Mouse (Mus musculus) cortical plate, adult 2 months (tissue): ENCODE results near the gene Prrt4. TPM values are rescaled to one million over a fixed set of nuclear protein-coding genes. Genes with fewer than 3 reads are reported as not detected.
A peak's percentile ranks its signal among the peaks of the same experiment; 100 is the strongest.

ENCODE experiments used
- H3K27ac ChIP-seq: fragments of 200-500 bp; 2 replicates; pipeline ENCODE4 v1.5.1; 2012; ENCODE audit warnings: low read length, control low read depth, inconsistent platforms; ENCODE audit not compliant: insufficient read depth
- H3K4me1 ChIP-seq: fragments of 200-500 bp; 2 replicates; pipeline ENCODE4 v1.6.1; 2011; ENCODE audit warnings: low read length; ENCODE audit not compliant: control insufficient read depth, insufficient read depth
- H3K4me3 ChIP-seq: fragments of 200-500 bp; 2 replicates; pipeline ENCODE4 v1.5.1; 2011; ENCODE audit warnings: mild to moderate bottlenecking, low read length, control low read depth; ENCODE audit not compliant: insufficient read depth
- CTCF ChIP-seq: fragments of 200-500 bp; IDR thresholded peaks from 2 replicates; pipeline ENCODE4 v1.5.1; 2011; ENCODE audit warnings: mild to moderate bottlenecking, control low read depth, low read length; ENCODE audit not compliant: insufficient read depth; ENCODE audit errors: extremely low read depth
- POLR2A ChIP-seq: fragments of 200-500 bp; IDR thresholded peaks from 2 replicates; pipeline ENCODE4 v1.6.1; 2011; ENCODE audit warnings: mild to moderate bottlenecking, low read length, control low read depth; ENCODE audit not compliant: insufficient read depth; ENCODE audit errors: extremely low read depth
- polyA plus RNA-seq: library from polyadenylated mRNA; depleted of rRNA; stranded (reverse); fragments of >200 nt; gene quantifications from 2 replicates; pipeline ENCODE4 v1.2.3, GENCODE M21; 2012

The Prrt4 gene
- polyA plus RNA-seq, 1 experiment: 3.2 TPM

DNA sequence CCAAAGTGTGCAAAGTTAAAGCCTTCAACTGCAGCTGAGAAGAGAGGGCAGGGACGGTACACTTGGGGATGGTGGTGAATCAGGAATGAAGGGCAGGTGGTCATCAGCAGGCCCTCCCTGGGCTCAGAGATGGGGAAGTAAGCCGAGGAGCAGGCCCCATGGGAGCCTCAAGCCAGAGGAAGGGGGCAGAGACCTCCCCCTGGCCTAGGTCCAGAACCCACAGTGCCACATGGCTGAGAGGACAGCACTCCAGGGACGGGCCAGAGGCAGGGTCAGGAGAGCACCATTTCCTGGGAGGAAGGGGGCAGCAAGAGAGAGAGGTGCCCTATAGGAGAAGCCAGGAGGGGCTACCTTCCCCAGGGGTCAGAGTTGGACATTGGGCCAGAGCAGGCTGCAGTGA is 21.1 kb upstream of the Prrt4 start:
- Histone ChIP-seq H3K4me3 (no peak overlapping the region), H3K4me1 (no peaks in the 10 kb centered on the region), H3K27ac (no peak overlapping the region)
- TF ChIP-seq CTCF (no peak), POLR2A (no peak)

DNA sequence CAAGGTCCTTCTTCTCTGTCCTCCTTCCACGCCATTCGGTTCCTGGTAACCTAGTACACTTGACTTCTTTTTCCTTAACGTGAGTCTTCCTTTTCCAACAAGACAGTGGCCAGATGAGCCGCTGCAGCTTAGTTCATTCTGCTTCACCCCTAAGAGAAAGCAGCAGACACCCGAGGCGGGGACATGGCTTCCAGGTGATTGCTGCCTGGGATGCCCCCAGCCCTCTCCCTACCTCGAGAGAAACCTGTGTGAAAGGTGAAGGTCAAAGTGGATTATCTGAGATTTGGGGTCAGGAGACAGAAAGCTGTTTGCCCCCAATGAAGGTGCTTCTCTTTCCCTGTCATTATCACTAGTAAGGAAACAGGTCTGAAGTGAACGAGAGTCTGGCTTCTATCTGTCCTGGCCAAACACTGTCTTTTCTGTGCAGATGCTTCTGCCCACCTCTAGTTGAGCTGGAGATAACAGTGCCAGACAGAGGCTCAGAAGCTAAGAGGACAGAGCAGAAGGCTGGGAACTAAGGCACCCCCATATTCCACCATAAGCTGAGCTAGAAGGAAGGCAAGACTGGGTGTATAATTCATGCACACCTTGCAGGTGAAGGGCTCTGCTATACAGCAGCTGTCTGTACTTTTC is 20.0 kb upstream of the Prrt4 start:
- H3K27ac ChIP-seq: no peak overlapping the region
- no peak overlapping the region for H3K4me3 ChIP-seq
- no peak for TF ChIP-seq POLR2A
- TF ChIP-seq CTCF: no peak
- no peaks in the 10 kb centered on the region for H3K4me1 ChIP-seq

DNA sequence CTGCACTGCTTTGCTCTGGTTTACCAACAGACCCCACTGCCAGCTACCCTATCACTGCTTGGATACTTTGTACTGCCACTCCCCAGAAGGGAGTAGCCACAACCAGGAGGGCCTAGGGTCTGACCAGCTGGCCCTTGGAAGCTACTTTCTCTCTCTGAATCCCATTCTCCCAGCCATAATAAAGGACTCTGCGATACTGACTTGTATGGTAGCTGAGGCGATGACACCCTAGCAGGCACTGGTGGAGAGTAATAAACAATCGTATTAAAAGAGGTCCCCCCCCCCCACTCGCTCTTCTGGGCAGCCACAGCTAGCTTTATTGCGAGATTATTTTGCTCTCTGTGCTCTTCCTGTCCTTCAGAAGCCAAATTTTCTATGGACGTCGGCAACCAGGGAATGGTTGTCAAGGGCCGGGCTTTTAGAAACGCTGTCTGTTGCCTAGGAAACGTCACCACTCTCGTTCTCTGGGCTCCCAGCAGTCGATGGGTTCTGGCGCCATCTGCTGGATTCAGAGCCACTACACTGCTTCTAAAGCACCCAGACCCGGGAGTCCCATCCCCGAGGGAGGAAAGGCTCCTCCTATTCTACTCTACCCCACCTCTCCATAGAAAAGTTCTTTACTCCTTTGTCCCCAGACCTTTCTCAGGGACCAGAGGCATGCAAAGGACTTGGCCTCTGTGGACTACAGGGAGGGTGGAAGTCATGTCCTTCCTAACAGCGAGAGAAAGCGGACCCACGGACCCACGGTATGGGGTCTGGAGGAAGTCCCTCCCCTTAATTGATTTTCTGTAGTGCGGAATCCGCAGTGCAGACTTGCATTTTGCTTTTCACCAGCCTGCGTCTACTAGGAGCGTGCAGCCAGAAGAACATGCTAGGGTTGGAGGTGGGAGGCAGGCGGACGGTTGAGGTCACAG is 19.2 kb upstream of the Prrt4 start:
- Histone ChIP-seq H3K27ac (no peak overlapping the region), H3K4me3 (no peak overlapping the region; the same call in 1 of the 2 replicates), H3K4me1 (no peaks in the 10 kb centered on the region)
- TF ChIP-seq POLR2A: no peak
- TF ChIP-seq CTCF: peak; percentile 88

DNA sequence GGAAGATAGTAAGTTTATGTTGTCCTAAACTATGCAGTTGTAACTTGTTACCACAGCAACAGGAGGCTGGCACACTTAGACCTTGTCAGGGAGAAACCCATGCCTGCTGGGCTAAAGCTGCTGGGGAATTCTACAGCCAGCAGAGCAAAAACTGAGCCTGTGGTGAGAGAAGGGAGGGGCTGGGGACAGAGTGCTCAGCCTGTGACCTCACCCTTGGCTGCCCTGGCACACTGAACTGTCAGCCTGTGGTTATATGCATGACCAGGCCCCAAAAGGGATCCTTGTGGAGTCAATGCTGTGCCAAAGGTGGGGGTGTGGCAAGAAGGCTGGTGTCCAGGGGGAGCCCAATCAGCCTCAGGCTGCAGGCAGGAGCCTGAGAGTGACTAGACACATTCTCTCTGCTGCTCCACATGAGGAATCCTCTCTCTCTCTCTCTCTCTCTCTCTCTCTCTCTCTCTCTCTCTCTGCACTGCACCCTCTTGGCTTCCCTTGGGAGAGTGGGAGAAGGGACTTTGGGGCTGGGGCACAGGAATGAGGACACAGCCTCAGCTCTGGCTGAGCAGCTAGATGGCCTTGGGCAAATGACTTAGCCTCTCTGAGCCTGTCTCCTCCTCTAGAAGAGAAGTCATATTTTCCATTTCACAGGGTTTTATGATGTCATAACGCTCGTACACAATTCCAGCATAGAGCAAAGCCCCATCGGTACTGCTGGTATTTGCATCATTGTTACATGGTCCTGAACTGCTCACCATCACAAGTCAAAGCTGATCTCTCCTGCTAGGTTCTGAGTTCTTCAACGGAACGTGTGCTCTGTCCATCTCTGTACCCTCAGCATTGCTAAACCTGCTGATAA is 16.7 kb upstream of the Prrt4 start:
- Histone ChIP-seq H3K27ac (no peak overlapping the region), H3K4me3 (no peak overlapping the region), H3K4me1 (no peaks in the 10 kb centered on the region)
- TF ChIP-seq CTCF: no peak
- TF ChIP-seq POLR2A: no peak

DNA sequence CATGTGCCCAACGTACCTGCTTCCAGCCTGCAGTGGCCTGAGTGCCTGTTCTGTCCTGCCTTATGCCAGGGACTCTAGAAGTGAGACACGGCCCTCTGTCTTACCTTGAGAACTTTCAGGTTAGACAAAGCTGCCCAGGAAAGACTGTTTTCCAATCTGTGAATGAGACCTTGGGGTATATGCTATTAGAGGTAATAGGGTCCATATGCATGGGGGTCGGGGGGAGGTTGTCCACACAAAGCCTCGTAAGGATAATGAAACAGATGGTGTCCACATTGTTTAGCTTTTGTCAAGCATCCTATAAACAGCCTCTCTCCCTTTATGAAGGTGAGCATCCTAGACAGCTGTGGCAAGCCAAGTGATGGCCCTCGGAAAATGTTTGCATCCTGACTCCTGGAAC is 15.8 kb upstream of the Prrt4 start:
- no peaks in the 10 kb centered on the region for H3K4me1 ChIP-seq
- TF ChIP-seq CTCF: no peak
- TF ChIP-seq POLR2A: no peak
- H3K27ac ChIP-seq: no peak overlapping the region
- no peak overlapping the region for H3K4me3 ChIP-seq

DNA sequence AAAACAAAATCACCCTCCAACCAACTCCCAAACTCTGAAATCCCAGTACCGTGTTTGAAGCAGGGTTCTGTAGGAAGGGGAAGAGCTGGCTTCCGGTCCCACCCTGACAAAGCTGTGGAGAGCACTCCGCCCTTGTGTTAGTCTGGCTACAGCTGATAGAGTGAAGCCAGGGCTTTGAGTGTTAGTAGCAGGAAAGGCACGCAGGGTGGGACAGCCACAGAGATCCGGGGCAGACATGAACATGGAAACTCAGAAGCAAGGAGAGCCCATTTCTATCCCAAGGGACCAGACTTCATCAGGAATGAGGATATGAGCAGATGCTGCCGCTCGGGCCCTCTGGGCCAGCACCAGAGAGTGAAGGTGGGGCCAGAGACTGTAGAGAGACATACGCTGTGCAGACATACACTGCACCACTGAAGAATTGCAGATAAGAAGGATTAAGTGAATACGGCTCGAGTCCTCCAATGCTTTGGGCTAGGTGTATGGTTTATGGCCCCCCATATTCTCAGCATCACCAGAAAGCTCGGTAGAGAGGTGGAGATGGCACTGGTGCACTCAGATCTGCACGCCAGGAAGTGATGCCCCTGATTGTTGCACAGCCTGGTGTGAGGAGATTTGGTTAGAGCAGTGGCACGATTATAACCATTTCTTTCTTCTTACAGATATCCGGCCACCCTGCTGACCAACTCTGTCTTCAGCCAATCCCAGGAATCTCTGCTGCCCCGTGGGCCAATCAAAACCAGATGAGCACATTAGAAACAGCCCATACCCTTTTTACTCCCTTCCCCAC is 14.8 kb upstream of the Prrt4 start:
- no peaks in the 10 kb centered on the region for H3K4me1 ChIP-seq
- H3K4me3 ChIP-seq: no peak overlapping the region
- TF ChIP-seq CTCF (no peak), POLR2A (no peak)
- H3K27ac ChIP-seq: peak overlapping the region; percentile 35; the same call in 1 of the 2 replicates

DNA sequence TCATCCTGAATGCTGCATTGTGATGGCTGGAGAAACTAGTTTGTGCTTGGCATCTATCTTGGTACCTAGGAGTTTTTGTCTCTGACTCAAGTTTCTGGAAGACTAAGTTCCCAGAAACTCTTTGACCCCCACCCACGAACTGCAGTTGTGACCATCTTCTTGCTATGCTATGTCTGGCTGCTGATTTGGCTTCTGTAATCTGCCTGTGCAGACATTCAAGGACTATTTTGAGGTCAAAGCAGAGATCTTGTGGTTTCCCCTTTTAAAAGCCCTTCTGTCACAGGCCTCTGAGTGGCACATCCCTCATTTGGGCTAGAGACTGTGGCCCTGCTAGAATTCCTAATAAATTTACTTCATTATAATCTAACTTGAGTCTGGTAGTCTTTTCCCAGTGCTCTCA is 8.6 kb upstream of the Prrt4 start:
- TF ChIP-seq CTCF (no peak), POLR2A (no peak)
- no peak overlapping the region for H3K27ac ChIP-seq
- H3K4me3 ChIP-seq: no peak overlapping the region
- no peaks in the 10 kb centered on the region for H3K4me1 ChIP-seq

DNA sequence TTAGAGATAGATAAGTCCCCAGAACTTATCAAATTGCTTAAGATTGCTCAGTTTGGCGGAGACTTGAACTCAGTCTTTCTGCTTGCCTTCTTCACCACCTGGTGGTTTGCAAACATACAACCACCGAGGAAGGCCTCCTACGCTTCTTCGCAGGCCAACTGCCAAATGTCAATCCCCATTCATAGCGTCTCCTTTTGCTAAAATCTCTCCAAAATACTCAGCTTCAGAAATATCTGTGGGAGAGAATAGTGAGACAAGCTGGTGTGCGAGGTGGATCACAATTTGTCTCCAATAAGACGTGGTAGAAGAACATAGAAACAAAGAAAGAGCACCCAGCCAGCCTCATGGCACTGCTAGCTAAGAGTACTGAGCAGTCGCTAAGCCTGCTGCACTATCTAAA is 459 bp upstream of the Prrt4 start:
- Histone ChIP-seq H3K4me1 (no peaks in the 10 kb centered on the region), H3K4me3 (peak overlapping the region; percentile 32; the same call in 1 of the 2 replicates), H3K27ac (no peak overlapping the region)
- TF ChIP-seq POLR2A: no peak
- TF ChIP-seq CTCF: no peak
